Mouse (Mus musculus) MEL (cell line): ENCODE results near the gene Lbx2. TPM values are rescaled to one million over a fixed set of nuclear protein-coding genes. Genes with fewer than 3 reads are reported as not detected.

Source experiments
- DNase-seq: peaks from one replicate; pipeline ENCODE4 v3.0.0; 2011; ENCODE audit warnings: low read depth, low spot score
- H3K27ac ChIP-seq: 2 replicates; pipeline ENCODE4 v1.5.1; 2012; ENCODE audit warnings: low read depth, mild to moderate bottlenecking, control low read depth, low read length, moderate library complexity; ENCODE audit not compliant: control insufficient read depth
- H3K27me3 ChIP-seq, 2 experiments: fragments of 150-350 bp in 1 of 2; sonication (generic) in 1 of 2; 2 replicates each; pipeline ENCODE4 v1.6.1; 2012; ENCODE audit warnings: low read length in 2 of 2, mild to moderate bottlenecking in 2 of 2, improper control_type of control experiment in 1 of 2, moderate library complexity in 1 of 2; ENCODE audit not compliant: insufficient read depth in 2 of 2, control insufficient read depth in 1 of 2
- H3K36me3 ChIP-seq, 2 experiments: 2 replicates each; pipeline ENCODE4 v1.6.1; 2012 to 2014; ENCODE audit warnings: low read length in 2 of 2, improper control_type of control experiment in 1 of 2, inconsistent platforms in 1 of 2, mild to moderate bottlenecking in 1 of 2; ENCODE audit not compliant: insufficient read depth in 2 of 2, control insufficient read depth in 1 of 2
- H3K4me1 ChIP-seq, 2 experiments: fragments of 150-350 bp in 1 of 2; sonication (generic) in 1 of 2; 2 replicates each; pipeline ENCODE4 v1.6.1; 2012; ENCODE audit warnings: low read length in 2 of 2, improper control_type of control experiment in 1 of 2, mild to moderate bottlenecking in 1 of 2; ENCODE audit not compliant: insufficient read depth in 2 of 2, control insufficient read depth in 1 of 2
- H3K4me3 ChIP-seq, 2 experiments: fragments of 150-350 bp in 1 of 2; sonication (generic) in 1 of 2; 2 replicates each; pipeline ENCODE4 v1.5.1; 2012; ENCODE audit warnings: low read depth in 2 of 2, low read length in 2 of 2, mild to moderate bottlenecking in 2 of 2, moderate library complexity in 2 of 2, control low read depth in 1 of 2, improper control_type of control experiment in 1 of 2; ENCODE audit not compliant: control insufficient read depth in 1 of 2, insufficient read depth in 1 of 2
- H3K79me2 ChIP-seq: 2 replicates; pipeline ENCODE4 v1.6.1; 2012; ENCODE audit warnings: mild to moderate bottlenecking, low read length, moderate library complexity; ENCODE audit not compliant: control insufficient read depth, poor library complexity, insufficient read depth
- H3K9ac ChIP-seq: 2 replicates; pipeline ENCODE4 v1.6.1; 2012; ENCODE audit warnings: low read depth, mild to moderate bottlenecking, control low read depth, low read length, moderate library complexity; ENCODE audit not compliant: control insufficient read depth, poor library complexity, severe bottlenecking
- H3K9me3 ChIP-seq: fragments of 150-350 bp; sonication (generic); replicated peaks from 2 replicates; pipeline ENCODE4 v1.6.1; 2012; ENCODE audit warnings: mild to moderate bottlenecking, low read length, improper control_type of control experiment, moderate library complexity; ENCODE audit not compliant: insufficient read depth
- CHD1 ChIP-seq: IDR thresholded peaks from 2 replicates; pipeline ENCODE4 v1.6.1; 2012; ENCODE audit warnings: low read depth, mild to moderate bottlenecking, inconsistent platforms, low read length, improper control_type of control experiment
- CHD2 ChIP-seq: IDR thresholded peaks from 2 replicates; pipeline ENCODE4 v1.6.1; 2011; ENCODE audit warnings: low read length, improper control_type of control experiment
- CTCF ChIP-seq, 3 experiments: IDR thresholded peaks in 2 of 3; conservative IDR thresholded peaks in 1 of 3; 2 replicates each; pipeline ENCODE4 v1.5.1; 2011 to 2012; ENCODE audit warnings: low read length in 3 of 3, low read depth in 2 of 3, mild to moderate bottlenecking in 2 of 3, improper control_type of control experiment in 1 of 3, inconsistent platforms in 1 of 3, mixed read lengths in 1 of 3, moderate library complexity in 1 of 3; ENCODE audit not compliant: control insufficient read depth in 1 of 3, insufficient read depth in 1 of 3, poor library complexity in 1 of 3, severe bottlenecking in 1 of 3
- ETS1 ChIP-seq: IDR thresholded peaks from 2 replicates; pipeline ENCODE4 v1.6.1; 2012; ENCODE audit warnings: low read depth, mild to moderate bottlenecking, inconsistent platforms, low read length, improper control_type of control experiment, moderate library complexity
- MEF2A ChIP-seq: IDR thresholded peaks from 2 replicates; pipeline ENCODE4 v1.6.1; 2014; ENCODE audit warnings: low read depth, mild to moderate bottlenecking, inconsistent platforms, low read length, improper control_type of control experiment; ENCODE audit not compliant: poor library complexity, insufficient replicate concordance, severe bottlenecking; ENCODE audit errors: extremely low read depth
- MYB ChIP-seq: IDR thresholded peaks from 2 replicates; pipeline ENCODE4 v1.6.1; 2011; ENCODE audit warnings: mild to moderate bottlenecking, low read depth, low read length, improper control_type of control experiment
- MYC ChIP-seq: IDR thresholded peaks from 2 replicates; pipeline ENCODE4 v1.6.1; 2011; ENCODE audit warnings: low read depth, mild to moderate bottlenecking, low read length, improper control_type of control experiment, moderate library complexity
- POLR2AphosphoS2 ChIP-seq: IDR thresholded peaks from 2 replicates; pipeline ENCODE4 v1.6.1; 2011; ENCODE audit warnings: low read length, improper control_type of control experiment
- RAD21 ChIP-seq: IDR thresholded peaks from 2 replicates; pipeline ENCODE4 v1.6.1; 2011; ENCODE audit warnings: mild to moderate bottlenecking, low read depth, low read length, improper control_type of control experiment
- RCOR1 ChIP-seq: IDR thresholded peaks from 2 replicates; pipeline ENCODE4 v1.6.1; 2012; ENCODE audit warnings: low read depth, mild to moderate bottlenecking, inconsistent platforms, low read length, improper control_type of control experiment
- TAL1 ChIP-seq: IDR thresholded peaks from 2 replicates; pipeline ENCODE4 v1.6.1; 2012; ENCODE audit warnings: mild to moderate bottlenecking, inconsistent platforms, low read length, moderate library complexity, mixed read lengths
- USF1 ChIP-seq: IDR thresholded peaks from 2 replicates; pipeline ENCODE4 v1.6.1; 2014; ENCODE audit warnings: low read depth, mild to moderate bottlenecking, inconsistent platforms, low read length, improper control_type of control experiment, moderate library complexity
- USF2 ChIP-seq, 2 experiments: IDR thresholded peaks; 2 replicates each; pipeline ENCODE4 v1.6.1; 2011 to 2012; ENCODE audit warnings: improper control_type of control experiment in 2 of 2, low read length in 2 of 2, borderline replicate concordance in 1 of 2, inconsistent platforms in 1 of 2, low read depth in 1 of 2, mild to moderate bottlenecking in 1 of 2; ENCODE audit not compliant: insufficient read depth in 1 of 2
- ZNF384 ChIP-seq: IDR thresholded peaks from 2 replicates; pipeline ENCODE4 v1.6.1; 2012; ENCODE audit warnings: low read depth, mild to moderate bottlenecking, inconsistent platforms, low read length, improper control_type of control experiment
- polyA plus RNA-seq, 2 experiments: library from polyadenylated mRNA; stranded (reverse) in 1 of 2; unstranded in 1 of 2; fragments of >175 nt in 1 of 2; fragments of >200 nt in 1 of 2; gene quantifications; 2 replicates each; pipeline versions ENCODE4 v1.2.1 to v1.2.4; 2012; ENCODE audit warnings: low replicate concordance in 2 of 2, low read depth in 1 of 2; ENCODE audit not compliant: insufficient read length in 2 of 2, insufficient read depth in 1 of 2, missing spikeins in 1 of 2
- total RNA-seq: library from RNA; depleted of rRNA; stranded (reverse); fragments of 300-350 nt; gene quantifications from 2 replicates; pipeline ENCODE4 v1.2.3, GENCODE M21; 2012

The Lbx2 gene
- total and polyA plus RNA-seq, 3 experiments: 0.58 to 0.85 TPM; not detected in 1

DNA sequence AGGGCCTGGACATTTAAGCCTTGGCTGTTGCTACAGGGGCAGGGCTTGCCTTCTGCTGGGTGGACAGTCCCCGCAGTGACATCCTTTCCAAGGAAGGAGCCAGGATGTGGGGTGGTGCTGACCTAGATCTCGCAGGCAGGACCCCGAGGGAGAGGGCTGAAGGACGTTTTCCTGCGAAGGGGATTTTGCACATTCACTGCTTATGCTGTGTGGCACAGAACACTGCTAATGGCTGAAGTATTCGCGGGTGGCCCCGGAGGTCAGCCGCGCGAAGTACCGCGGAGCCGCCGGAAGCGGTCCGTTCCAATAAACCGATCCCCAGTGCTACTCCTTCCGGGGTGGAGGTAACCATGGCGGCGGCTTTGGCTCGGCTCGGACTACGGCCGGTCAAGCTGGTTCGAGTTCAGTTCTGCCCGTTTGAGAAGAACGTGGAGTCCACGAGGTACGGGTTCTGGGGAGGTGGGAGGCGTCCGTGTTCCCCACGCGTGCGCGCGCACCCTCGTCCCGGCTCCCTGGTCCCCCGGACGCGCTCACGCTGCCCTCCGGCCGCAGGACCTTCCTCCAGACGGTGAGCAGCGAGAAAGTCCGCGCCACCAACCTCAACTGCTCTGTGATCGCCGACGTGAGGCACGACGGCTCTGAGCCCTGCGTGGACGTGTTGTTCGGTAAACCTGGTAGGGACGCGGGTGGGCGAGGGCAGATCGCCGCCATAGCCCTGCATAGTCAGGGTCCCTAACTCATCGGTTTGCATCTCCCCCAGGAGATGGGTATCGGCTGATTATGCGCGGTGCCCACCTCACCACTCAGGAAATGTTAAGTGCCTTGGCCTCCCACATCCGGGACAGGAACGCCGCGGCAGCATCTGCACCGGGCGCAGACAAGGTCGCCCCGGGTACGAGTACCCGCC is 22.8 kb downstream of the Lbx2 start, which contains the start of gene Mrpl53 (continued):
- TF ChIP-seq MEF2A: no peak
- 0 out of 6 replicates have a peak, but pooled peaks of 1 of the 3 experiments have one; percentile 0 for TF ChIP-seq CTCF (IDR thresholded peaks at IDR 0.05 in 2 of 3, conservative IDR thresholded peaks at IDR 0.05 in 1 of 3; ENCODE audit: control insufficient read depth in 1 of 3, insufficient read depth in 1 of 3, low read depth in 2 of 3, low read length in 3 of 3, poor library complexity in 1 of 3, severe bottlenecking in 1 of 3)
- no peak for TF ChIP-seq USF1
- no peak; the same call in none of the 2 replicates for TF ChIP-seq CHD2
- no peak for TF ChIP-seq RCOR1
- peak; percentile 90 for TF ChIP-seq POLR2AphosphoS2
- no peak for TF ChIP-seq ETS1
- TF ChIP-seq MYC: 0 out of 2 replicates have a peak, but pooled peaks have one; percentile 41
- no peak for TF ChIP-seq MYB
- no peak for TF ChIP-seq CHD1
- TF ChIP-seq, all 39 proteins: peak for 15

DNA sequence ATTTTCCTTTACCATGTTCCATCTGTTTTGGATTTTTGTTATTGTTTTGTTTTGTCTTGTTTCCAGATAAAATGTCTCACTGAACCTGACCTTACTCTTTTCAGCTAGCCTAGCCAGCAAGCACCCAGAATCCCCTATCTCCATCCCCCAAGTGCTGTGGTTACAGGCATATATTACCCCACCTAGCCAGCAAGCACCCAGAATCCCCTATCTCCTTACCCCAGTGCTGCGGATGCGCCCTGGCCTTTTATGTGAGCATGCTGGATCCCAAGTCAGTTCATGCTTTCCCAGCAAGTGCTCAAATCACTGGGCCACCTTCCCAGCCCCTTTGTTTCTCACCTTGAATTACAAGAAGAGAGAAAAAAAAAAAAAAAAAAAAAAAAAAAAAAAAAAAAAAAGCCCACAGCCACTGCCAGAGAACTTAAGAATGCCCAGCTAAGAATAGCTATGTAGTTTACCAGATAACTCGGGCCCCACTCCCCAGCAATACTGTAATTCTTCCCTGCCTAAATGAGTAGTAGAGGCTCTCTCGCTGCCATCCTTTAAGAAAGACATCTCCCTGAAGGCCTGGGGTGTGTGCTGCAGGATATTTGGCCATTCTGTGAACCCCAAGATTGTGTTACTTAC is 25.5 kb downstream of the Lbx2 start:
- Histone ChIP-seq H3K9me3 (no peaks in the 10 kb centered on the region), H3K4me3 (no peak overlapping the region), H3K36me3 (peaks cover 0 to 11% of the 10 kb centered on the region in 2 experiments; a peak in 3 of 4 replicates), H3K79me2 (peaks cover 29% of the 10 kb centered on the region), H3K4me1 (peaks cover 0 to 3% of the 10 kb centered on the region in 2 experiments; a peak in 3 of 4 replicates), H3K27ac (no peak overlapping the region), H3K27me3 (no peaks in the 10 kb centered on the region), H3K9ac (no peak overlapping the region)
- TF ChIP-seq ZNF384: peak; percentile 78
- TF ChIP-seq USF2 (IDR thresholded peaks at IDR 0.05; ENCODE audit: borderline replicate concordance in 1 of 2, insufficient read depth in 1 of 2, low read depth in 1 of 2, low read length in 2 of 2): no peak
- no peak for TF ChIP-seq RAD21
- peak; percentile 20; the same call in 1 of the 2 replicates for TF ChIP-seq TAL1
- no peak for DNase-seq
